19 mouse cellular contexts compared by ENCODE assay signal in the genomic region with DNA sequence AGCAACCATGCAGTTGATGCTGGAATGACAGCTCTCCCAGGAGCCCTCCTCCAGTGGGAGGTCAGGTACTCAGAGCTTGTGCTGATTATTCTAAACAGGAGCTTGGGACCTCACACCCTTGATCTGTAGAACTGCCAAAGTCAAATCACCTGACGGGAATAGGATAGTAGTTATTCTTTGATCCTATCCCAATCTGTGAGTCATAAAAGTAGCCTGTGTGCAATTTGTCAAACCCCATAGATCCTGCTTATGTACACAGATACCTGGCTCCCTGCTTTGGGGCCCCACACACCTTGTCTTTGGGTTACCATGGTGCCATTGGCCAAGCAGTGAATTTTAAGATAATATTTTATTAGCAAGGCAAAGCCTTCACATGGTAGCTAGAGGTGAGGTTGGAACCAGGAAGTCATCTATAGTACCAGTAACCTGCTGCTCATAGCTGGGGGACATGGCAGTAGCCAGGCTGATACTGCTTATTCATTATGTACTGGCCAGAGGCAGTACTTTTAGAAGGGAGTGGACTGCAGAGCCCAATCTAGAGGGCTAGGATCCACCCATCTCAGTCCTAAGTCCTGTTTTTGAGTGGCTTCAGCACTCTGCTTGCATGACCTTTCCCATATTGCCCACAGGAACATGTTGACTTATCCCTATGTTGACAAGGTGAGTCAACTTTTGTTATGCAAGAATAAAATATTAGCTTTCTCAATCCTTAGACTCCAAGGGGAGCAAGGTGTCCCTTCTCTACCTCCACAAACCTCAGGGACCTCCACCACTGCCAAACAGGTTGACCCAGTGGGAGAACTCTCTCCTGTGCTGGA.
A peak's percentile ranks its signal among the peaks of the same experiment; 100 is the strongest.
DNase-seq lines count a peak whose midpoint lies in the region; ATAC-seq and TF ChIP-seq lines count a peak whose summit lies in the region.
"Had no signal": no experiment of that assay in that cellular context is flagged by ENCODE, and none has a peak within 500 bp of the region (broad histone marks: within the 10 kb centered on the region; RNA-seq: fewer than 3 reads in every experiment).

No protein-coding gene starts in this region.

- H3K27me3 ChIP-seq in liver, embryonic 15.5 days = no peaks in the 10 kb centered on the region
- H3K27me3 ChIP-seq: forebrain, embryonic 13.5 days; heart, embryonic 13.5 days; midbrain, embryonic 12.5 days had no signal

- TF ChIP-seq CTCF in layer of hippocampus, adult 2 months (conservative IDR thresholded peaks at IDR 0.05) = no peak

- H3K27ac ChIP-seq in liver, embryonic 15.5 days (replicated peaks) = peak overlapping the region; percentile 74
- H3K27ac ChIP-seq in layer of hippocampus, adult 2 months = no peak overlapping the region
- H3K27ac ChIP-seq: forebrain, embryonic 13.5 days; heart, embryonic 13.5 days; midbrain, embryonic 12.5 days had no signal

- peak; percentile 90 for ATAC-seq in liver, embryonic 15.5 days (ENCODE audit: insufficient read depth)
- ATAC-seq: CD4-positive, CD25-positive, alpha-beta regulatory T cell, adult 4 months; forebrain, embryonic 13.5 days; hindbrain, embryonic 16.5 days had no signal

- WGBS in liver, embryonic 15.5 days (ENCODE audit: insufficient replicate concordance) = 43% methylated on average over 1 of the region's 1 CpGs

- no peak overlapping the region for H3K4me3 ChIP-seq in liver, embryonic 15.5 days (replicated peaks)
- H3K4me3 ChIP-seq in layer of hippocampus, adult 2 months = no peak overlapping the region
- H3K4me3 ChIP-seq: forebrain, embryonic 13.5 days; heart, embryonic 13.5 days; midbrain, embryonic 12.5 days had no signal

- no peak overlapping the region for H3K9ac ChIP-seq in liver, embryonic 15.5 days
- H3K9ac ChIP-seq: forebrain, embryonic 13.5 days; heart, embryonic 13.5 days; midbrain, embryonic 12.5 days had no signal

- H3K4me2 ChIP-seq in liver, embryonic 15.5 days = no peak overlapping the region
- H3K4me2 ChIP-seq: forebrain, embryonic 13.5 days; heart, embryonic 13.5 days; midbrain, embryonic 12.5 days had no signal

- H3K36me3 ChIP-seq in liver, embryonic 15.5 days (replicated peaks) = no peaks in the 10 kb centered on the region
- H3K36me3 ChIP-seq: G1E; heart, embryonic 13.5 days; midbrain, embryonic 12.5 days had no signal

- H3K4me1 ChIP-seq in liver, embryonic 15.5 days (replicated peaks) = peaks cover 12% of the 10 kb centered on the region

- no peaks in the 10 kb centered on the region for H3K9me3 ChIP-seq in liver, embryonic 15.5 days (replicated peaks)
- H3K9me3 ChIP-seq: forebrain, embryonic 13.5 days; heart, embryonic 13.5 days; midbrain, embryonic 12.5 days had no signal

- peak; percentile 4 for DNase-seq in cerebellum, adult 11-12 months
- no peak for DNase-seq in cerebellum, postnatal 25 days
- peak; percentile 27 for DNase-seq in lung, postnatal 36 days
- DNase-seq in lung, postnatal 14 days = no peak
- no peak for DNase-seq in spleen, postnatal 14 days (ENCODE audit: low spot score in 2 of 2)
- DNase-seq in right cerebral cortex, adult 18-20 months = no peak
- DNase-seq in layer of hippocampus, adult 2 months (ENCODE audit: low spot score in 2 of 2) = no peak
- DNase-seq: cerebellum, postnatal 10 days; gastrocnemius, postnatal 14 days; heart, postnatal 36 days; kidney, postnatal 4 days; right cerebral cortex, postnatal 4 days had no signal

Comparison
In these comparisons a context has a peak if more than half of its experiments do, and no peak if none do; other contexts are left out.
1. DNase-seq: peak in cerebellum, adult 11-12 months (single experiment) and lung, postnatal 36 days (single experiment); none in cerebellum, postnatal 25 days (0 of 2), lung, postnatal 14 days (single experiment), spleen, postnatal 14 days (0 of 2), right cerebral cortex, adult 18-20 months (single experiment) and layer of hippocampus, adult 2 months (0 of 2).